Mouse (Mus musculus) kidney, postnatal 36 days (tissue): ENCODE measurements around the gene Meis2.
A peak's percentile ranks its signal among the peaks of the same experiment; 100 is the strongest.

Experiments used
- DNase-seq, 2 experiments: peaks; one replicate each; pipeline ENCODE4 v3.0.0; 2021 to 2022; ENCODE audit warnings: mixed read lengths in 2 of 2

Meis2 gene

GRCm38 (mm10) chr2:115996438-115996837 is 69.2 kb downstream of the Meis2 start:
- DNase-seq = no peak

- DNase-seq = no peak
These were observed 71.8 kb downstream of the Meis2 start for GRCm38 (mm10) chr2:115993877-115994276.

GRCm38 (mm10) chr2:115989249-115989648 is 76.4 kb downstream of the Meis2 start:
- no peak for DNase-seq

DNA sequence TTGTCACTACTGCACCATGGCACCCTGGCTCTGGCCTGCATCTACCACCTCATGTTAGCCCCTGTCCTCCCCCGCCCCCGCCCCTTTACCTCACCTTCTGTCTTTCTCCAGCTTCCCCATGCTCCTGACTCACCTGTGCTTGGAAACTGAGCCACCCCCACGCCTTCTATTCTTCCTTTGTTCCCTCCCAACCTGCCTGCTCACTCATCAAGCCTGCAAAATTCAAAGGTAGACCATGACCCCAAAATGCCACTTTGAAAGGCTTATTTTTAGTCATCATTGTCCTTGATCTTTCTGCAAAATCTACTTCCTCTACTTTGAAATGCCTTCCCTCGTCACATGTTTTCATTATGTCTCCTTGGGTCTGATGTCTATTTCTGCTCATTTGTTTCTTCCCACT is 77.2 kb downstream of the Meis2 start:
- DNase-seq = no peak

DNA sequence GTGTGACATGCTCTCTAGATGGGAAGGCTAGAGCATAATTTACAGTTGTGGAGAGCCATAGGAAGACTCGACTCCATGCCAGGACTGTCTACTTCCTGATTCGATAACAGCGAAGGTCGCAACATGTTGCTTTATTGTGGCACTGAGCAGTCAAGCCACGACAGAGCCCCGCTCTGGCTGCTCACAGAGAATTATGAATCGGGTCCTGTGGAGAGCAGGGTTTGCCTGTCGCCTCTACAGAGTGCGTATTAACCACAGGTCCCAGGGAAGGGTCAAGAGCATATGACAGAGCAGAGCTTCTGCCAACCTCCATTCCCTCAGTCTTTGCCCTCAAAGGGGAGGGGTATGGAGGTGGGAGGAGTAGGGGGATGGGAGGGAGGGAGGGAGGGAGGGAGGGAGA is 80.7 kb downstream of the Meis2 start:
- DNase-seq = no peak

- DNase-seq = no peak
These were observed 81.2 kb downstream of the Meis2 start for GRCm38 (mm10) chr2:115984487-115984886.

DNA sequence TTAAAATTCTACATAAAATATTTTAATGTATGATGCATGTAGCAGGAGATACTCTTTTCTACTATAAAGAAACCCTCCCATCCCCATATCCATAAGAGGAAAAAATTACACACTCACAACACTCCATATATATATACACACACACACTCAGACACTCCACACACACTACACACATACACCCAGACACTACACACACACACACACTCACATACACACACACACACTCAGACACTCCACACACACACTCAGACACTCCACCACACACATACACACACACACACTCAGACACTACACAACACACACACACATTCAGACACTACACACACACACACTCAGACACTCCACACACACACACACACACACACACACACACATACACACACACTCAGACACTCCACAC is 85.1 kb downstream of the Meis2 start:
- no peak for DNase-seq

- DNase-seq = peak; percentile 23 to 36
These were observed 85.8 kb downstream of the Meis2 start for GRCm38 (mm10) chr2:115979683-115980476.

DNA sequence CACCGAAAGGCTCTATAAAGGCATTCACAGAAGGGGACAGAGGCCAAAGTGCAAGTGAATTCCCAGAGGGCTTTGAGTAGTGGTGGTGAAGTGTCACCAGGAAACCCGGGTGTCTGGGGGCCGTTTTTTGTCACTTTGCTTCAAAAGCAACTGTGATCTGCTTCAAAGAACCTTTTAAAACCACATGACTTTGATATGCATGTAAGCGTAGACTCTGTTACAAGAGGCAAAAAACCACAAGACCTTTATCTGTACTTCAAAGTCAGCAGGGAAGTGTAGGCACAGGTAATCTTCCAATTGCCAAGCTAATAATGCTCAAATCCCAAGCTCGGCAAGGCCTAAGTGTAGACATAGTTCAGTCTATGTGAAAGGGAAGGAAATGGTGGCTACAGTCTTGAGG is 87.0 kb downstream of the Meis2 start:
- DNase-seq = no peak

DNA sequence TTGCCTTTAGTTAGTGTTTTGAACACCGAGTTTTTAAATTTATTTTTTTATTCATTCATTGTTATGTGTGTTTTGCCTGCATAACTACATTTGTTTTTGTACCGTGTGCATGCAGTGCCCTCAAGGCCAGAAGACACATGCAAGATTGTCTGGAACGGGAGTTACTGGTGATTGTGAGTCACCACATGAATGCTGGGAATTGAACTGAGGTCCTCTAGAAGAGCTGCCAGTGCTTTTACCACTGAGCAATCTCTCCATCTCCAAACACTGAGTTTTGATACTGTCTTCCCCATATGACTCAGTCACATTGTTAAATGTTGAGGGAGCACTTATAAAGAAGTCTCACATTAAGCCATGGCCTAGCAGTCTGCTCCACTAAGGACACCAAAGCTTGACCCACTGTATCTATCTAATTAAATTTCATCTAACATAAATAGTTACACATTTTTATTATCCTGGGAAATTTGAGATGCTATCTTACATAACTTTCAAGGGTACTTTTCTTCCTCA is 94.3 kb downstream of the Meis2 start:
- DNase-seq = no peak

GRCm38 (mm10) chr2:115970091-115970820 is 95.4 kb downstream of the Meis2 start:
- DNase-seq = no peak

- DNase-seq = no peak
These were observed 96.4 kb downstream of the Meis2 start for GRCm38 (mm10) chr2:115969201-115969600.

- no peak for DNase-seq
These were observed 100.7 kb downstream of the Meis2 start for GRCm38 (mm10) chr2:115964911-115965310.

DNA sequence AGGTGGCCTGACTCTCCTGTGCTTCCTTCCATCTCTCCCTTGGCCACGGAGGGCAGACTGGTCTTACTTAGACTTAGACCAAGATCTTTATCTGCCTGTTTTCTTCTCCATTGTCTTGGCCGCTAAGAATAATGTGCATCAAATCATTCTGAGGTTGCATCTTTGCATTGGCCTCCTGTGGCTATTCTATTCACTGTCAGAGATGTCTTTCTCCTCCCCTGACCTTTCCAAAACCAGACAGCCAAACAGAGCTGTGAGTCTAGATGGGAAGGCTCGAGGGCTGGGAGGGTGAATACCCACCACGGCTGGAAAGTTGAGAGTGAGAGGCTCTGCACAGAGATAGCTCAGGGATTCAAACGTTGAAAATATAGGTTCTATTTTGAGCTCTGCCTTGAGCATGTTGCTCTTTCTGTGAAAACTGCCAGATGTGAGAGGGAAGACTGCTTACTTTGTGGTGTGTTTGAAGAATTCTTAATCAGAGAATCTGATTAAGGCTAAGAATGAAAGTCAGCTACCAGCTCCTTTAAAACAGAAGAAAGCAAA is 102.3 kb downstream of the Meis2 start:
- DNase-seq = no peak

DNA sequence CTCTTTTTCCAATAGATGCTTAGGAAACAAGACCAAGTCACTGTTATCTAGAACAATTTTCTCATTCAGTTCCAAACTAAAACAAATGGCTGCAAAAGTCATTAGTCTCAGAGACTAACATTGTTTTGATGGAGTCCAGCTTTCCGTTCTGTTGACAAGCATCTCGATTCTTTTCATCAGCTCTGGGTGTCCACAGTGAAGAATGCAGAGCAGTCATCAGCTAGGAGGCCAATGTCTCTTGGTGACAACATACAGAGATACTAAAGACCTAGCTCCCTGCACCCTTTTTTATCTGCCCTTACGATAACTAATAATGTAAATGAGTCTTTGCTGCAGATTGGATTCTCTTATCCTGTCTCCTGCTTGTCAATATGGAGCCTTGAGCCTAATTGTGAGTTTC is 102.9 kb downstream of the Meis2 start:
- no peak for DNase-seq

- no peak for DNase-seq
These were observed 103.5 kb downstream of the Meis2 start for GRCm38 (mm10) chr2:115962113-115962512.

GRCm38 (mm10) chr2:115960615-115961014 is 105.0 kb downstream of the Meis2 start:
- DNase-seq = no peak

DNA sequence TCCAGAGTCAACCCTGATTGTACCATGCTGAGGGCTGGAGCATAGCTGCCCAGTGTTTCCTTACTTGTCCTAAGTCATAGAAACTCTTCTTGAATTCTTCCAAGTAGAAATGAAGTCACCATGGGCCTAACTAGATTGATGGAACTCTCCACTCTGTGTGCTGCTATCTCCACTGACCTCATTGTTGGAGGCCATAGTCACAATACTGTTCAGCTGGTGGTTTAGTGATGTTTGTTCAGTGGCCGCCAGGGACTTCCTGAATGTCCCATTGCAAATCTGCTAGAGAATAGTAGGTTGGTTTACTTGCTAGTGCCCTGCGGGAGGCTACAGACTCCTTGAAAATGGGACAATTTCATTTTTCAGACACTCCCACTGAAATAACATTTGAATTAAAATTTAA is 108.9 kb downstream of the Meis2 start:
- DNase-seq = no peak

DNA sequence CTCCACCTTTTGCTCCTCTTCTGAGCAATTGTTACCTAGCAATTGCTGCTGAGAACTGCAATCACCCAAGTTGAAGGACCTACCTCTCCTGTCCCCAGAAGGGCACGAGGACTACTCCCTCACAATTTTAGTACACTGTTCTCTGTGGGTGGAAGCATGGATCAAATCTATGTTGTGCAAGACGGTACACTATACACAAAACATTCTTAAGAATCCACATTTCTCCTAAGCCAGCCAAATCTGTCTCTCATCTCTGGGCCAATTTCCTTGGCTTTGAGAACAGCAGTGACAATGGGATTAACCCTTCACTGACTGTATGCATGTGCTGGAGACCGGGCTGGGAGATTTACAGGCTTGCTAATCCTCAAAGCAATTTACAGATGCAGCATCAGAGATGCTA is 115.0 kb downstream of the Meis2 start:
- DNase-seq = no peak

DNA sequence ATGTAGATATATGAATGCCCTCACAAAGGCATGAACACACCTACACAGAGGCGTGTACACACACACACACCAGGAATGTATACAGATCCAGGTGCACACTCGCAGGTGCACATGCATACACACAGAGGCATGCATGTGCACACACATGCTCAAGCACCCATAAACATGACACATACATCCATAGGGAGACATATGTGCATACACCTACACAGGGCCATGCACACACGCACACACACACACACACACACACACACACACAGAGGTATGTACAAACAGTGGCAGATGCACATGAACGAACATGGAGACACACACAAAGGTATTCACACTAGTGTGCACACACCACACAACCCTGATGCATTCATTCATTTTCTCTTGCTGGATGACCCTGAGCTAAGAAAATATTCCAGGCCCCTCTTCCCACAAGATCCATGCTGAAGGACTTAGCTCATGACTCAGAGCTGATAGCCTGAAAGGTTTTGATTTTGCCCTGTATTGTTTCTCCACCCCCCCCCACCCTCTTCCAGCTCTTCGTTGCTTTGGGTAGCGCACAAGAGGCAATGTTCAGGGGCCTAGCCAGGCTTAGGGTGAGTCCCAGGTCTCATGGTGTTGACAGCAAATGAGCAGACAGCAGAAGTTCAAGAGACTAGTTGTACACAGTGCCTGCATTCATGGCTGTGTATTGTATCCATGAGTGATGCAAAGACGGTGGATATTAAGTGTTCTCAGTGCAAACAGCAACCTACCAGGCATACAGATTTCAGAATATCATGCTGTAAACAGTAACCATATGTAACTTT is 116.8 kb downstream of the Meis2 start:
- DNase-seq = no peak

GRCm38 (mm10) chr2:115947714-115948226 is 117.9 kb downstream of the Meis2 start:
- DNase-seq = peak in 1 of 2 experiments; percentile 13

- no peak for DNase-seq
These were observed 122.6 kb downstream of the Meis2 start for GRCm38 (mm10) chr2:115943044-115943443.

DNA sequence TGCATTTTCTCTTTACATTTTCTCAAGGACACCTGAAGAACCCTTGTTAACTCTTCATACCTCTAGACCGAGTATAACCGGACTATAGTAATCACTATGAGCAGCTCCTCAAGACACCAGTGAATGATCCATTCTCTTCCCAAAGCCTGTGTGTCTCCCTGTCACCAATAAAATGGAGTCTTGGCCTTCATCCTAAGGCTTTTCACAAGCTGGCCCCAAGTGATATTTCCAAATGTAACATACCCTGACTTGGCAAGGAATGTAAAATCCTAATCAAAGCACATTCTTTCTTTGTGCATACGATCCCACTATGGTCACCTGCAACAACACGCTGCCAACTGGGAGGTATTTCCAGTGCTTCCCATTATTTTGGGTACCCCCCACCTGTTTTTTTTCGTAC is 125.8 kb downstream of the Meis2 start:
- no peak for DNase-seq
